In genomic region chr5:102180250-102180649, GRCm38 (mm10) we compare ENCODE assay signal across 16 mouse cellular contexts.
DNase-seq lines count a peak whose midpoint lies in the region; ATAC-seq and TF ChIP-seq lines count a peak whose summit lies in the region.
"Had no signal": no experiment of that assay in that cellular context is flagged by ENCODE, and none has a peak within 500 bp of the region (broad histone marks: within the 10 kb centered on the region; RNA-seq: fewer than 3 reads in every experiment).

No protein-coding gene starts in this region.

- TF ChIP-seq POLR2A in brain, embryonic 14.5 days (IDR thresholded peaks at IDR 0.05; ENCODE audit: borderline replicate concordance, extremely low read depth, insufficient read depth, insufficient read length, poor library complexity, severe bottlenecking) = no peak

- H3K9ac ChIP-seq in lung, embryonic 14.5 days = no peak overlapping the region
- H3K9ac ChIP-seq: embryonic facial prominence, embryonic 12.5 days; intestine, embryonic 15.5 days; liver, embryonic 14.5 days; stomach, embryonic 15.5 days had no signal

- no peak overlapping the region for H3K4me3 ChIP-seq in lung, embryonic 14.5 days (ENCODE audit: low read depth, low read length)
- H3K4me3 ChIP-seq: embryonic facial prominence, embryonic 12.5 days; erythroblast, embryonic 14.5 days; heart, embryonic 10.5 days; intestine, embryonic 15.5 days; stomach, embryonic 15.5 days had no signal

- no peak for ATAC-seq in lung, embryonic 14.5 days (ENCODE audit: insufficient read depth)
- ATAC-seq: intestine, embryonic 15.5 days had no signal

- TF ChIP-seq CTCF in lung, embryonic 14.5 days (IDR thresholded peaks at IDR 0.05; ENCODE audit: low read depth) = no peak
- TF ChIP-seq CTCF in brain, embryonic 14.5 days (IDR thresholded peaks at IDR 0.05; ENCODE audit: borderline replicate concordance, extremely low read depth, insufficient read depth, insufficient read length) = no peak

- DNase-seq in frontal cortex, postnatal 10 days (ENCODE audit: low spot score in 2 of 2) = peak; percentile 8 to 10
- DNase-seq in frontal cortex, postnatal 25 days (ENCODE audit: low spot score in 2 of 2) = no peak
- DNase-seq in lung, embryonic 14.5 days = peak; percentile 9
- DNase-seq in lung, postnatal 25 days (ENCODE audit: low spot score) = no peak
- peak; percentile 41 for DNase-seq in R1 (ENCODE audit: low read depth, low spot score)
- peak; percentile 57 for DNase-seq in brain, embryonic 14.5 days (ENCODE audit: low read depth)
- no peak for DNase-seq in spleen, adult 18-20 months
- DNase-seq: cerebellum, adult 9-11 months; kidney, postnatal 36 days; thymus, postnatal 14 days had no signal

- H3K27ac ChIP-seq in lung, embryonic 14.5 days (ENCODE audit: low read depth) = no peak overlapping the region
- H3K27ac ChIP-seq: embryonic facial prominence, embryonic 12.5 days; heart, embryonic 10.5 days; intestine, embryonic 15.5 days; liver, embryonic 14.5 days; stomach, embryonic 15.5 days had no signal

- H3K27me3 ChIP-seq in lung, embryonic 14.5 days (ENCODE audit: insufficient read depth, low read length) = no peaks in the 10 kb centered on the region
- H3K27me3 ChIP-seq: embryonic facial prominence, embryonic 12.5 days; intestine, embryonic 15.5 days; stomach, embryonic 15.5 days had no signal

- 65% methylated on average over 8 of the region's 8 CpGs for WGBS in lung, embryonic 14.5 days

- no peaks in the 10 kb centered on the region for H3K4me1 ChIP-seq in lung, embryonic 14.5 days (ENCODE audit: insufficient read depth)
- H3K4me1 ChIP-seq: embryonic facial prominence, embryonic 12.5 days; heart, embryonic 10.5 days; intestine, embryonic 15.5 days; stomach, embryonic 15.5 days had no signal

- H3K4me2 ChIP-seq in lung, embryonic 14.5 days = no peak overlapping the region
- H3K4me2 ChIP-seq: embryonic facial prominence, embryonic 12.5 days; intestine, embryonic 15.5 days; stomach, embryonic 15.5 days had no signal

- H3K9me3 ChIP-seq in lung, embryonic 14.5 days (ENCODE audit: low read depth, low read length) = no peaks in the 10 kb centered on the region
- H3K9me3 ChIP-seq: embryonic facial prominence, embryonic 12.5 days; heart, embryonic 10.5 days; intestine, embryonic 15.5 days; stomach, embryonic 15.5 days had no signal

- H3K36me3 ChIP-seq in lung, embryonic 14.5 days (ENCODE audit: insufficient read depth) = no peaks in the 10 kb centered on the region
- H3K36me3 ChIP-seq: embryonic facial prominence, embryonic 12.5 days; heart, embryonic 10.5 days; intestine, embryonic 15.5 days; stomach, embryonic 15.5 days had no signal

Comparison
In these comparisons a context has a peak if more than half of its experiments do, and no peak if none do; other contexts are left out.
1. DNase-seq: peak in frontal cortex, postnatal 10 days (2 of 2), lung, embryonic 14.5 days (single experiment), R1 (single experiment) and brain, embryonic 14.5 days (single experiment); none in frontal cortex, postnatal 25 days (0 of 2), lung, postnatal 25 days (single experiment) and spleen, adult 18-20 months (0 of 2).